Mouse (Mus musculus) C2C12 (cell line): Measurements from ENCODE around the gene Igfn1. TPM values are rescaled to one million over a fixed set of nuclear protein-coding genes. Genes with fewer than 3 reads are reported as not detected.

ENCODE experiments used
- H3K27me3 ChIP-seq: one replicate; pipeline ENCODE4 v1.6.1; 2011; ENCODE audit not compliant: control insufficient read depth, insufficient read depth, insufficient read length
- H3K36me3 ChIP-seq: one replicate; pipeline ENCODE4 v1.6.1; 2011; ENCODE audit not compliant: control insufficient read depth, insufficient read depth
- H3K4me3 ChIP-seq: one replicate; pipeline ENCODE4 v1.5.1; 2011; ENCODE audit warnings: mild to moderate bottlenecking, control low read depth; ENCODE audit not compliant: poor library complexity, insufficient read depth, severe bottlenecking
- H3K79me2 ChIP-seq: one replicate; pipeline ENCODE4 v1.6.1; 2011; ENCODE audit not compliant: control insufficient read depth, insufficient read depth
- H3K79me3 ChIP-seq: one replicate; pipeline ENCODE4 v1.6.1; 2011; ENCODE audit warnings: low read depth, control low read depth
- H3ac ChIP-seq: one replicate; pipeline ENCODE3; 2011; ENCODE audit warnings: low read depth; ENCODE audit not compliant: control insufficient read depth, insufficient read length
- CEBPB ChIP-seq: IDR thresholded peaks from one replicate; pipeline ENCODE4 v1.6.1; 2011; ENCODE audit warnings: low read depth, mild to moderate bottlenecking, control low read depth, moderate library complexity
- CTCF ChIP-seq: IDR thresholded peaks from one replicate; pipeline ENCODE4 v1.5.1; 2011; ENCODE audit not compliant: control insufficient read depth, insufficient read depth, insufficient read length
- FOSL1 ChIP-seq: IDR thresholded peaks from one replicate; pipeline ENCODE4 v1.8.0; 2011; ENCODE audit warnings: mild to moderate bottlenecking, low read length; ENCODE audit not compliant: poor library complexity, insufficient read depth, severe bottlenecking
- MAX ChIP-seq: IDR thresholded peaks from one replicate; pipeline ENCODE4 v1.6.1; 2011; ENCODE audit warnings: mild to moderate bottlenecking, control low read depth
- MYOD1 ChIP-seq: IDR thresholded peaks from one replicate; pipeline ENCODE4 v1.6.1; 2011; ENCODE audit warnings: low read depth; ENCODE audit not compliant: control insufficient read depth, insufficient read length
- MYOG ChIP-seq: IDR thresholded peaks from one replicate; pipeline ENCODE4 v1.6.1; 2011; ENCODE audit not compliant: control insufficient read depth, insufficient read length; ENCODE audit errors: extremely low read depth
- USF1 ChIP-seq: IDR thresholded peaks from one replicate; pipeline ENCODE4 v1.6.1; 2011; ENCODE audit warnings: low read depth, mild to moderate bottlenecking, control low read depth, moderate library complexity
- polyA plus RNA-seq: library from polyadenylated mRNA; unstranded; fragments of >200 nt; fragmentation: generic; extraction: Trizol; gene quantifications from one replicate; pipeline ENCODE4 v1.2.1, GENCODE M21; 2012; ENCODE audit warnings: missing spikeins

The Igfn1 gene
- polyA plus RNA-seq, 1 experiment, result 0.06 TPM

DNA sequence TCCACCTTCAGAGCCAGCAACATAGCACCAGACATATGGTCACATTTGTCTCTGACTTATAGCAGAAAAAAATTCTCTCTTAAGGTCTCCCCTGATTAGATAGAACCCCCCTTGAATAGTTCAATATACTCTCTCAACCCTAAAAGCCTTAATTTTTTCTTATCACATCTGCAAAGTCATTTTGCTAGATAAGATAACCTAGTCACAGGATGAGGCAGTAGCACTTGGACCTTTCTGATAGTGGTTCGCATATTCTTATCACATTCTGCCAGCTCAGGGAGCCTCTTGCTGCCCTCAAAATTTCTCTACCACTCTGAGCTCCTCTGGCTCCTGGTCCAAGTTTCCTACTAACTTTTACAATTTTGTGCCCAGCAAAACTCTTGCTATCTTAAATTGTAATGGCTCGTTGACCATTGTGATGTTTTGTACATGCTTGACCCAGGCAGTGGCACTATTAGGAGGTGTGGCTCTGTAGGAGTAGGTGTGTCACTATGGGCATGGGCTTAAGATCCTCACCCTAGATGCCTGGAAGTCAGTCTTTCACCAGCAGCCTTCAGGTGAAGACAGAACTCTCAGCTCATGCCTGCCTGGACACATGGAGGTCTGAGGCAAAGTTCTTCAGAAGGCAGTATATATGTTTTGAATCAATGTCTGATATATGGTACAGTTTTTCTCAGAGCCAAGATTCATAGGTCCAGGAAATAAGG is 8.8 kb upstream of the Igfn1 start:
- Histone ChIP-seq H3K79me2 (no peaks in the 10 kb centered on the region), H3K79me3 (no peaks in the 10 kb centered on the region), H3ac (no peak overlapping the region), H3K36me3 (no peaks in the 10 kb centered on the region), H3K4me3 (no peak overlapping the region), H3K27me3 (no peaks in the 10 kb centered on the region)
- TF ChIP-seq MAX (no peak), MYOD1 (no peak), MYOG (no peak), FOSL1 (no peak), CEBPB (no peak), CTCF (no peak), USF1 (no peak)

DNA sequence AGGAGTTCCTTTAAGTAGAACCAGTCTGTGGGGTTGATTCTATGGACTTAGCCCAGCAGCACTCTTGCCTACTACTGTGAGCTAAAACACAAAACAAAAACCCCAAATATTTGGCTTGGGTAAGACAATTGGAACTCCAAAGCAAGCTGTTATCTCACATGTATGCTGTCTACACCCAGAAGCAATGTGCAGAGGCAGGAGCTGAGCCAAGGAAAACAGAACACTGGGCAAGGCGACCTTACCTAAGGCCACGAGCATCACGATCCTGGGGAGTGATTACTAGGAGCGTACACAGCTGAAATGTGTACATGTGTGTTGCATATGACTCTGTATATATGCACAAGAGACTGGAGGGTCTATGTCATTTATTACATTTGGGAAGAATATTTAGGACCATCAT is 7.4 kb upstream of the Igfn1 start:
- Histone ChIP-seq H3K36me3 (no peaks in the 10 kb centered on the region), H3K27me3 (no peaks in the 10 kb centered on the region), H3ac (no peak overlapping the region), H3K79me2 (no peaks in the 10 kb centered on the region), H3K79me3 (no peaks in the 10 kb centered on the region), H3K4me3 (no peak overlapping the region)
- no peak for TF ChIP-seq CEBPB
- TF ChIP-seq FOSL1, result no peak
- TF ChIP-seq USF1, result no peak
- no peak for TF ChIP-seq MYOD1
- TF ChIP-seq MAX, result no peak
- no peak for TF ChIP-seq CTCF
- TF ChIP-seq MYOG, result no peak

DNA sequence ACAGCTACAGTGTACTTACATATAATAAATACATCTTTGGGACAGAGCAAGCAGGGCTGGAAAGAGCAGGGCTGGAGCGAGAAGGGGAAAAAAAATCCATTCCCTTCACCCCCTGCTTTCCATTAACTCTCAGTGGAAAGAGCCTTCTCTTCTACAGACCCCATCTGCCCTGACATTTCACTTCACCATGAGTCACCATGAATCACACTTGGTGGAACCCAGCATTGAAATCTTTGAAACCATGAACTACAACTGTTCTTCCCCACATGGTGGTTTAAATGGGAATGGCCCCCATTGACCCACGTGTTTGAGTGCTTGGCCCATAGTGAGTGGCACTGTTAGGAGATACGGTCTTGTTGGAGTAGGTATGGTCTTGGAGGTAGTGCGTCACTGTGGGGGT is 4.1 kb upstream of the Igfn1 start:
- TF ChIP-seq CEBPB (no peak), FOSL1 (peak; percentile 69), MYOG (no peak), MYOD1 (peak; percentile 31), MAX (no peak), CTCF (no peak), USF1 (peak; percentile 50)
- Histone ChIP-seq H3ac (no peak overlapping the region), H3K4me3 (no peak overlapping the region), H3K27me3 (no peaks in the 10 kb centered on the region), H3K79me3 (no peaks in the 10 kb centered on the region), H3K79me2 (no peaks in the 10 kb centered on the region), H3K36me3 (no peaks in the 10 kb centered on the region)

DNA sequence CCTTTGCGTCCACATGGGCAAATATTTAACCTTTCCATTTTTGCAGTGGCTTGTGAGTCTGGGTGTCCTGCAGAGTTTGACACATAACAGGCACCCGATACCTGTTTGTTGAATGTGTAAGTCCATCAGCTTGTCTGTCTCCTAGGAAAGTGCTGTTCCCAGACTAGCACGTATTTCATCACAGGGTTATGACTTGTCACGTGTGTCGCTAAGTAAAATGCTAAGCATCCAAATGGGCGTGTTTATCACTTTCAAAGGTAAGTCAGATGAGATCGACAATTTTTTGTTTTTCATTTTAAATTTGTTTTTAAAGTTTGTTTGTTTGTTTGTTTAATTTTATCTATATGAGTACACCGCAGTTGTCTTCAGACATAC is 2.0 kb upstream of the Igfn1 start:
- H3K36me3 ChIP-seq, result no peaks in the 10 kb centered on the region
- H3K4me3 ChIP-seq, result peak overlapping the region; percentile 29
- no peak overlapping the region for H3ac ChIP-seq
- no peaks in the 10 kb centered on the region for H3K27me3 ChIP-seq
- TF ChIP-seq MAX (no peak), USF1 (peak; percentile 66), MYOD1 (no peak), FOSL1 (no peak), CTCF (no peak), MYOG (no peak), CEBPB (peak; percentile 53)
- H3K79me2 ChIP-seq, result no peaks in the 10 kb centered on the region
- no peaks in the 10 kb centered on the region for H3K79me3 ChIP-seq

DNA sequence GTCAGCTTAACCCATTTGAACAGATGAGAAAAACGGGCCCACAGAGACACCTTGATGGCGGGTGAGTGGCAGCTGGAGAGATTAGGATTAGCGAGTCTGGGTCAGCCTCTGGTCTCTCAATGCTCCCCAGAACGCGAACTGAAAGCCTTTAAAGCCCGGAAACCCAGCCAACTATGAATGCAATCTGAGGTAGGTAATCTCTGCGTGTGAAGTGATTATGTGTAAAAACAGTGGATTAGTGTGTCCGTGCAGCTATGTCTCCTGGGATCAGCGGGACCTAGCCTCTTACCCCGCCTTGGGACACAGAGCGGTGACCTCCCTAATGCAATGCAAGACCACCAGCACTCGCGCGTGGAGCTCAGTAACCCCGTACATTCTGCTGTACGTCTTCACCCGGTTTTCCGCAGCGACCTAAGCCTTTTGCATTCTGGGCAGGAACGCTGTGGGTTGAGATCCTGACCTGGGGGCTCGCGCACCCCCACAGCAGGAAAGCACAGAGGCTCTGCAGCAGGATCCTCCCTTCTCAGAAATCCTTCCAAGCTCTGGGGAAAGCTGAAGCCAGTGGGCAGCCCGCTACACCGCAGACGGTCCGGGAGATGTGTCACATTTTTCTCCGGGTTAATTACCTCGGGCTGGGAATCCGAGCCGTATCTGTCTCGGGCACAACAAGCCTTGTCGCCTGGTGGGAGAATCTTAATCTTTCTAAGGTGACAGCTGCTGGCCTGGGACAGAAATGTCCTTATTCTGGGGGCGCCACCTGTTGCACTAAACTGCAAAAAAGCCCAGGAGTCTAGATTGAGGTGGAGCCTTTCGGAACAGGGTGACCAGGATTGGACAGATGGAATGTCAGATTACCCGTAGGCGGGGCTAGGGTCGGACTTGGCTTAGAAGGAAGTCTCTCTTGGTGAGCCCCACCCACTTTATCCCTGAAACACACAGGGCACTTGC is 1.3 kb upstream of the Igfn1 start, which contains the start of gene Tmem9:
Tmem9 (plus strand) TSS at position 940 of the 948 bp plus-strand sequence.
- Histone ChIP-seq H3K79me3 (no peaks in the 10 kb centered on the region), H3K79me2 (no peaks in the 10 kb centered on the region), H3K27me3 (no peaks in the 10 kb centered on the region), H3K4me3 (peak within 1 kb of the TSS; percentile 29), H3K36me3 (no peaks in the 10 kb centered on the region), H3ac (peak within 1 kb of the TSS; percentile 65)
- TF ChIP-seq USF1, result no peak
- TF ChIP-seq CEBPB, result no peak
